Mouse (Mus musculus): ENCODE measurements around the gene Cdkl4. TPM values are rescaled to one million over a fixed set of nuclear protein-coding genes. Genes with fewer than 3 reads are reported as not detected.
A peak's percentile ranks its signal among the peaks of the same experiment; 100 is the strongest.
"Not testable (repeated sequence)": the region's sequence is repeated elsewhere in the genome, so short reads cannot be mapped to it uniquely, and the experiment has no call there.

Cdkl4 gene
- total RNA-seq, 2 experiments from 2014 or later: 0.13 TPM; not detected in 1

DNA sequence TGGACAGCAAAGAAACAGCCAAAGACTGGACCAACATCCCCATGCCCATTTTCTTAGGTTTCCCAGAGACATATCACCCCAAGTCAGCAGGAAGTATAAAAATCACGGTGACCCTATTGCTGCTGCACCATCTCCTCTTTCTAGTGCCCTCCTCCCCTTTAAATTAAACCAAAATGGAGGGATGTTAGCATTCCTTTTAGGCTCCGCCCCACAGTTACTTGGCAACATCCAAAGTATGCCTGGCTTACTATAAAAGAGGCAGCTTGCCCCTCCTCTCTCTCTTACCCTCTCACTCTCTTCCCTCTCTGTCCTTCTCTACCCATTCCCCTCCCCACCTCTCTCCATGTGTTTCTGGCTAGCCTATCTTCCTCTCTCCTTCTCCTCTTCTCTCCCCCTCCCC lies 9.2 kb downstream of the Cdkl4 start:
- DNase-seq (ENCODE audit: low spot score): no peak
- intact Hi-C loops (cut with DNase I): no loop called here

DNA sequence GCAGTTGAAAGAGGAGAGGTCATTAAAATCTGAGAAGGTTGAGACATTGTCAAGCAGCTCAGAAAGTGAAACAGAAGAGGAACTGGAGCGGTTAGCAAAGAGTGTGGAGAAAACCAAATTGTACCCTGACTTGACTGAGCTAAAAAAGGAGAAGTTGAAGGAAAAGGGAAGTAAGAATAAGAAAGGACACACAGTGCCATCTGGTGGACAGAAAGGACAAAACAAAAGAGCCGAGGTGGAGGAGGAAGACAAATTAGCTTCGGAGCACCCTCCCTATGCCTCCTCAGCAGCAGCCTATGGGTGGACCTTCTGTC lies 13.0 kb downstream of the Cdkl4 start:
- DNase-seq (ENCODE audit: low spot score): no peak
- intact Hi-C loops (cut with DNase I): no loop called here

DNA sequence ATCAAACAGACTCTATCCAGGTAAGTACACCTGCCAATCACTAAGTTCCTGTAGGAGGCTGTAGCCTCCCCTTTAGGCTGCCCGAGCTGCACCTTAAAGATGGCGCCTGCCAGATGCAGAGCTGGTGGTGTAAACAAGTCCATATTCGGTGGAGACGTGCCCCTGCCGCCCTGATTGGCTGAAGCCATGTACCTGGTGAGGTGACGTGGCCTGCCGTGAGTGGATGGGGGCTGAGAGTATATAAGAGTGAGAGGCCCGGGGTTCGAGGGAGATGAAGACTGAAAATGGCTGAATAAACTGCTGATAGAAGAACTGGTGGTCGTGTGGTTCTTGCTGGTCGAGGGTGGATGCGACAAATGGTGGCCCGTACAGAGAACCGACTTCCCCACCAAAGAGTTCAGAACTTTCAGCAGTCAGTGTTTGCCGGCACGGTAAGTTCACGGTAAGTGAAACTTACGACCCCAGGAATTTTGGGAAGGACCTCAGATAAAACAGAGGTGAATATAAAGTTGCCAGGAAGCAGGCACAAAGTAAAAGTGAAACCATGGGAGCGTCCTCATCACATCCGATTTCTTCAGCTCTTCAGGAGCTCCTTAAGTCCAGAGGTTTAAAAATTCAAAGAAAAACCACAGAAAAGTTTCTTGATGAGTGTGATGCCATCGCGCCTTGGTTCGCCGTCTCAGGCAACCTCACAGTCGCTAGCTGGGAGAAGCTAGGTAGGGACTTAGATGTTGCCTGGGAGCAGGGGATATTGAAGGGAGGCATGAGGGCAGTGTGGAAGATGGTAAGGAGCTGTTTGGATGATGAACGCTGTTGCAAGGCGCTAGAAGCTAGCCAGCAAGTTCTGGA lies 13.6 kb downstream of the Cdkl4 start:
- intact Hi-C loops (cut with DNase I): not testable (repeated sequence)
- peak; percentile 13 for DNase-seq (ENCODE audit: low spot score)

DNA sequence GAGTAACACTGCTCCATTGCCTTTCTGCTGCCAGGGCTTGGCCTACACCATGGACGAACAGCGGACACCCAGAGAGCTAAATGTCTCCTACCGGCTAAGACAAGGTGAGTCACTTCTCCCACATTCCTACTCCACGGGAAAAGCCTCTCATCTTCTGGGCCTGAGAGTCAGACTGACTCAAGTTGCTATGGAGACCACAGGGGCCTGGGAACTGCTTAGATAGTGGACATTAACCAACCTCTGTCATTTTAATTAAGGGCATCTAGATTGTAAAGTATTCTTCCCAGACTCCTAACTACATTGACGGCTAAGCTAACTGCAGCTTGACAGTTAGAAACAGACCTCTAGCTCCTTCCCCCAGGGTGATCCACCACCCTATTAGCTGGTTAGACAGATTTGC lies 14.8 kb downstream of the Cdkl4 start:
- DNase-seq (ENCODE audit: low spot score): no peak
- intact Hi-C loops (cut with DNase I): no loop called here

DNA sequence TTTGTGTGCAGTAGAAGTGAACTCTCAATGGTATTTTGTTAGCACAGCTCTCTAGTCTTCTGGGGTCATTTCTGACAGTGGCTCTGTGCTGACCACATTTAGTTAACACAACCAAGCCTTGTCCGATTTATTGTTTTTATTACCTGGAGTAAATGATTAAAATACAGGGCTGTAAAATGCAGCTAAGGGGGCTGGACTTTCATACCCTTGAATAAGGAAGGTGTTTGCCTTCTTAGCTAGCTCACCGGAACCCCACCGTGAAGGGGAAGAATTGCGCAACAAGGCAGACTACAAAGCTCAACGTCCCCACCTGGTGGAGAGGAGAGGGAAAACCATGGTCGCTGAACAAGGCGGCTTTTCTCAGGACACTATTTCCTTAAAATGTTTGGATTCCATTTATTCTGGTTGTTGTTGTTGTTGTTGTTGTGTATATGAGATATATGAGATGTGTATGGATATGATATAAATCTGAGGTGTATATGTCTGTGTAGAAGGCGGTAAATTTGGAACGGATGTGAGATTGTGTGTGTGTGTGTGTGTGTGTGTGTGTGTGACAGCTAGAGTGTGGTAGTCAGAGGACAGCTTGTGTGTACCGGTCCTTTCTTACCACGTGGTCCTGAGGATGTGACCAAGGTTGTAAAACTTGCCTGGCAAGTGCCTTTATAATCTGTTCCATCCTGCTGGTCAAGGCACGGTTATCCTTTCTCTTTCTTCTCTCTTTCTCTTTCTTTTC lies 16.8 kb downstream of the Cdkl4 start:
- peak; percentile 20 for DNase-seq (ENCODE audit: low spot score)
- intact Hi-C loops (cut with DNase I): loop anchor here (2.0 kb wide), 2 partner anchors 106 to 268 kb away; no protein-coding TSS in a partner anchor

DNA sequence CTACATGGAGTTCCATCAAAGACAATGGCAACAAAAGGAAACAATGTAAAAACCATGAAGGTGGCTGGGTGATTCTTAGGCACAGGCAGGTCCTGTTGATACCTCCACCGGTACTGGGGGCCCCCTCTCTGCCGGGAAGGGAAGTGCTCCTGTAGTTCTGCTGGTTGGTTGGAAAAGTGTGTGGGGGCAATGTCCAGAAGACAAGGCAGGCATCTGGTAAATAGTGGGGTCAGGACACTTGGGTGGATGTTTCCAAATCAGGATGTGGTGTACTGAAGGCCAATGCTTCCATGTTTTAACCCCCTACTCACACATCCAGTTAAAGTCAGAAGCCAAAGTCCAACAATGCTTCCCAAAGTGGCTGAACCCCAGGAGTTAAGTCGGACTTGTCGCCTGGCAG lies 17.9 kb downstream of the Cdkl4 start:
- intact Hi-C loops (cut with DNase I): loop anchor here (2.0 to 5.0 kb wide), 3 partner anchors 105 to 267 kb away; no protein-coding TSS in a partner anchor
- no peak for DNase-seq (ENCODE audit: low spot score)

DNA sequence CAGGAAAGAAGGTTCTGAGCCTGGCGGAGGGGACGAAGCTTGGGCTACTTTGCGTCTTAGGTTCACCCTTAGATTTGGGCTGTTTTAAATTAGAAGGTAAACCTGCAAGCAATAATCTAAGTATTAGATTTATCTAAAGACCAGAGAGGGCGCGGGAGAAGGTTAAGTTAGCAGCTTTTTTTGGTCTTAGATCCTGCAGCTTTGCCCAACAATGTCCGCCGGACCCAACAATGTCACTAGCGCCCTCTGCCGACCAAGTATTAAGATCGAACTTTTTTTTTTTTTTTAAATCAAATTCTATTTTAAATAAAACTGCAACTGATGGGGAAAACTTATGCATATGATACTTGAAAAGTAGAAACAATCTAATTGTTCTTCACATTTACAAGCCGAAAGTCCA lies 18.6 kb downstream of the Cdkl4 start:
- no peak for DNase-seq (ENCODE audit: low spot score)
- intact Hi-C loops (cut with DNase I): loop anchor here (5.0 kb wide), 1 partner anchor 147 kb away; no protein-coding TSS in a partner anchor

DNA sequence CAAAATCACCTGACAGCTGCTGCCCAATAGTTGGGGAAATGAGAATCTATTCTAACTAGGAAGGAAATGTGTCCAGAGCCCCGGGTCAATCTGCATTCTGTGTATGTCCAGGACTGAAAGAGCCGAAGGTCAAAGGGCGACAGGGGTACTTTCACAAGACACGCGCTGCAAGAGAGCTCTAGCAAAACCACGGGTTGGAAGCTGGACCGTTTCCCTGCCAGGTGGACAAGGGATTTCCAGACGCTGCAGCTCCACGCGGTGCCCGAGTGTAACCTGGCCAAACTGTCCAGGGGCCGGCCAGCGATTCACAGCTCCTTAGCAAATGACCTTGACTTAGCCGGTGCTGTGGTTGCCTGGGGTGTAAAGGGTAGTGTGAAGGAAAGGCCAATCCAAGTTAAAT lies 19.0 kb downstream of the Cdkl4 start:
- no peak for DNase-seq (ENCODE audit: low spot score)
- intact Hi-C loops (cut with DNase I): loop anchor here (5.0 kb wide), 1 partner anchor 146 kb away; no protein-coding TSS in a partner anchor

DNA sequence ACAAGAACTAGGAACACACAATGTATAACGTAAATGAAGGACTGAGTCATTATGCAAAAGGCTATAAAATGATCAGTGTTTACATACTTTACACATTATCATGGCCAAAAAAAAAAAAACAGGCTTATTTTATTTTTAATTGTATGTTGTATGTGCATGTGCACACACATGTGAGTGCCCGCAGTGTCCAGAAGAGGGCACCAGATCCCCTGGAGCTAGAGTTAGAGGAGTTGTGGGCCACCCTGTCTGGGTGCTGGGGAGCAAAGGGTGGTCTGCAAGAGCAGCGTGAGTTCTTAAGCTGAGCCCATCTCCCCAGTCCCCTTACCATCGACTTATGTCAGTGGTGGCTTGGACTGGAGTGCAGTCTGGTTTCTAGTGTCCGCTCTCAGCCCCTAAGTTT lies 20.2 kb downstream of the Cdkl4 start:
- intact Hi-C loops (cut with DNase I): loop anchor here (5.0 kb wide), 1 partner anchor 145 kb away; no protein-coding TSS in a partner anchor
- no peak for DNase-seq (ENCODE audit: low spot score)

DNA sequence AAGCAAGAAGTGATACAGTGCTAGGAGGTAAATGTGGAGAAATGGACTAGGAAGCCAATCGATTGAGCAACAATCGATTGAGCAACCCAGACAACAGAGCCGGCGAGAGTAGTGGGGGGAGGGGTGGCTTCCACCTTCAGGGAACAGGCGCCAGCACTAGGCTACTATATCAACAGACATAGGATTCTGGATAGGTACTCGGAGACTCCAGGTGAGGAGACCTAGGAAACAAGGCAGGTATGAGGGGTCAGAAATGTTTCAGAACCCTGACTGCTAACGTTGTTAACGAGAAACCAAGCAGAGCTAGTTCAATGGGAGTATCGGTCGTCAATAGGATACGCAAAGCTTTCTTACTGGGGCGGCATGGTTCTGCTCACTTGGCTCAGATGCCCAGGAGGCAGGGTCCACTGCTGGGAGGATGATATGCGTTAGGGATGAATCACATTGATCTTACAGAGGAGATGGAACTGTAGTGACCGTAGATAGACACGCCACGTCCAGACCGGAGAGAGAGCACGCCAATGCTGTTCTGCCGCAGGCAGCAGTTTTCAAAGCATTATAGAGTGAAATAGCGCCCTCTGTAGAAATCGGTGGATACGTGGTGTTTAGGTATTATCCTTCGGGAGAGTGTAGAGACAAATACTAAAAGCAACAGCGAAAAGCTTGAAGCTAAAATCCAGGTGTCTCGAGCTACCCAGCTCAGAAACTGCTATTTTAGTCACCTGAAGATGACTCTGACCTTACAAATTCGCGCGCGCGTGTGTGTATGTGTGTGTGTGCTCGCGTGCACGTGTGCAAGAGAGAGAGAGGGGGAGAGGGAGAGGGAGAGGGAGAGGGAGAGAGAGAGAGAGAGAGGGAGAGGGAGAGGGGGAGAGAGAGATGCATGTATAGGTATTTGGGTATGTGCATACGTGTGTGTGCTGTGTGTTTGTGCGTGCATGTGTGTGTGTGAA lies 24.0 kb downstream of the Cdkl4 start:
- peak; percentile 37 for DNase-seq (ENCODE audit: low spot score)
- intact Hi-C loops (cut with DNase I): loop anchor here (2.0 kb wide), 1 partner anchor 69 kb away; no protein-coding TSS in a partner anchor

DNA sequence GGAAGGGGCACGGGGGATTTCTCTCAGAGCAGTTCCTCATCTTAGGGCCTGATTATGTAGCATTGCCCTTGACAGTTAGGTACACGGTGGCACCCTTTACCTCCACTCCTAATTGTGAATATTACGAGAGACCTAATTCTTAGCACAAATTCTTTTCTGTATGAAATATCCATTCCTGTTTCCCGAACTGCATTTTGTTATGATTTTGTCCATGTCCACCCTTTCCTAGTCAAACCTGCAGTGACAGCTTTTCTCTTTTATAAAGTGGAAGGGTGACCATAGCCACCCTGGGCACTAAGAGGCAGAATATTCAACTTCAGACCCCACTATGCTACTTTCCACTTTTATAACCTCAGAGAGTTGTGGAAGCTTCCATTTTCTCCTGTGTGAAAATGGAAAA lies 25.0 kb downstream of the Cdkl4 start:
- DNase-seq (ENCODE audit: low spot score): no peak
- intact Hi-C loops (cut with DNase I): loop anchor here (2.0 kb wide), 1 partner anchor 68 kb away; no protein-coding TSS in a partner anchor

DNA sequence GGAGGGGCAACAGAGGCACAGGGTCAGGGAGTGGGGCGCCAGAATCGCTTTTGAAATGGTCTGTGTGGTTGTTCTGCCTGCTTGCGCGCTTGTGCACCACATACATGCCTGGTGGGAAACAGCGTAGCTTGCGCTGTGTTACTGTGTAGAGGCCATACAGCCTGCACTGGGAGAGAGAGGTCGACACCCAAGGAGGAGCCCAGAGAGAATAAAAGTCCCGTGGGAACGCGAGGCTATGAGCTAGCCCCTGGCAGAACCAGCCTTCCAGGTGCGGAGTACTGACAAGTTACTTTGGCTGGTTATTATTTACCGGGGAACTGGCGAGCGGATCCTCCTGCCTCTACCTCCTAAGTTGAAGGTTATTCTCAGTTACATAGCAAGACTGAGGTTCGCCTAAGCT lies 26.6 kb downstream of the Cdkl4 start:
- intact Hi-C loops (cut with DNase I): no loop called here

DNA sequence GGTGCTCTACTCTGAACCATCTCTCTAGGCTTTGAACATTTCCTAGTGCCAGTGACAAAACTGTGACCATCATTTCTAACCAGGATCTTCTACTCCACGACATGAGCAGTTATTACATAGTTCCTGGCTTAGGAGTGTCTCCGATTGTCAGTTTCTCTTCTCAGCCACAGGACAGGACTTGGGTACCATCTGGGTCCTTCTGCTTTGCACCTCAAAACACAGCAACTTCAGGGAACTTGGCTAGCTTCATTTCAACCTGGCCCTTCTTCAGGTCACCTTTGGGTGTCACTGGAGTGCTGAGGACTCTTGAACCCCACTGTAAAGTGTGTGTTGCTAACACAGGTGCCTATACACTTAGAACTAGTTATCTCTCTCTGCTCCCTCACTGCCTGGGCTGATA lies 30.8 kb downstream of the Cdkl4 start:
- intact Hi-C loops (cut with DNase I): no loop called here
- DNase-seq (ENCODE audit: low spot score): no peak

More for the DNA sequence above, 26.6 kb downstream of the Cdkl4 start:
- DNase-seq (ENCODE audit: low spot score): no peak

DNA sequence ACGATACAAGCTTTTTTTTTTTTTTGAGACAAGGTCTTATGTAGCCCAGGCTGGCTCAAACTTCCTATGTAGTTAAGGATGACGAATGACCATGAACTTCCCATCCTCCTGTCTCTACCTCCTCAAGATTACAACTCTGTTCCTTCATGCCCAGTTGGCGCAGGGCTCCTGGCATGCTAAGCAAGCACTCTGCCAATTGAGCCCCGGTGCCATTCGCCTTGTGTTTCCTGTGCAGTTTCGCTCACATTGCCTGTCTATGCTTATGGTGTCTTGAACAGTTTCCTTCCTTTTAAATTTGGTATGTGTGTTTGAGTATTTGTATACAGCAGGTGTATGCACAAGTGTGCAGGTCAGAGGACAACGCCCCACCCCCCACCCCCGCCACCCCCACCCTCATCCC lies 31.4 kb downstream of the Cdkl4 start:
- no peak for DNase-seq (ENCODE audit: low spot score)
- intact Hi-C loops (cut with DNase I): no loop called here

DNA sequence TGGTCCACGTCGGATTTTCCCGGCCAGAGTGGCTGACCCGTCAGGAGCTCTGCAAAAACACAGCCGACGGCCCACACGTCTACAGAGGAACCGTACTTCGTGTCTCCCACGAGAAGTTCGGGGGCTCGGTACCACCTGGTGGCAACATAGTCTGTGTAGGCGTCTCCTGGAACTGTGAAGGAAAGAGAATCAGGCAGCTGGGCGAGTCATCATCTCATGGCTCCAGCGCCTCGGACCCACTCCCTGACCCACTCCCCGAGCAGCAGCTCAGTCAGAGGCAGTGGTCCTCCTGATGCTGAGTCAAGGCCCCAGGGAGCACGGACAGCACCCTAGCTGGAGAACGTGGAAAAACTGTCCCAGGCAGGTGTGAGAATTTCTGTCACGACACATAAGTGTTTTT lies 34.0 kb downstream of the Cdkl4 start:
- intact Hi-C loops (cut with DNase I): no loop called here
- no peak for DNase-seq (ENCODE audit: low spot score)

DNA sequence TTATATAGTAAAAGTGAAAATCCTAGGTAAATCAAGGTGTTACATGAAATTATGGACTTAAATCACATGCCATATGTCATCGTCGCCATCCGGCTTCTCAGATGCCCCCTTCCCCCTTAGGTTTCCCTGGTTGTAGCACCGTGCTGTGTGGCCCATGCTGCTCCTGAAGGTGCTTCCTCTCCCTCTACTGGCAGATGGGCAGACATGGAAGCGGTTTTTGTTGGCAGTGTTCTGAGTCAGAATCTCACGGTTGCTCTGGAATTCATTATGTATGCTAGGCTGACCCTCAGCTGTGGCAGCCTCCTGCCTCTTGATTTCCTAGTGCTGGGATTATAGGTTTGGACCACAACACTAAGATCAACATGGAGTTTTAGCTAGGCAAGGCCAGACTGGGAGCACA lies 40.5 kb downstream of the Cdkl4 start:
- intact Hi-C loops (cut with DNase I): no loop called here

DNA sequence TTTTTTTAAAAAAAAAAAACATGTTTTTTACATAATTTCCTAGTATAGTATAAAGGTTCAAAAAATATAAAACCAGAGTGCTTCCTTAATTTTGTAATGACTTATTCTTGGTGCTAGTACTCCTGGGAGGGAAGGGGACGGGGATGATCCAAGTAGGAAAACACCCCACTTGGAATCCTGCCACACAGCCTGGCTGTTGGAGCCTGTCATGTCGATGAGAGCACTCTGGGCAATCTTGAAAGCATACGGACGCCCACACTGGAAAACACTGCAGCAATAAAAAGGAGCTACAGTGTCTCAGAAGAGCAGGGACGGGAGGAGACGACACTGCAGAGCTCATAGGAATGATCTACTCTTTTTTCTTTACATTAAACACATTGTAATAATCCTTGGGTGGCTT lies 42.0 kb downstream of the Cdkl4 start:
- intact Hi-C loops (cut with DNase I): no loop called here
- DNase-seq (ENCODE audit: low spot score): no peak

More for the DNA sequence above, 40.5 kb downstream of the Cdkl4 start:
- no peak for DNase-seq (ENCODE audit: low spot score)

DNA sequence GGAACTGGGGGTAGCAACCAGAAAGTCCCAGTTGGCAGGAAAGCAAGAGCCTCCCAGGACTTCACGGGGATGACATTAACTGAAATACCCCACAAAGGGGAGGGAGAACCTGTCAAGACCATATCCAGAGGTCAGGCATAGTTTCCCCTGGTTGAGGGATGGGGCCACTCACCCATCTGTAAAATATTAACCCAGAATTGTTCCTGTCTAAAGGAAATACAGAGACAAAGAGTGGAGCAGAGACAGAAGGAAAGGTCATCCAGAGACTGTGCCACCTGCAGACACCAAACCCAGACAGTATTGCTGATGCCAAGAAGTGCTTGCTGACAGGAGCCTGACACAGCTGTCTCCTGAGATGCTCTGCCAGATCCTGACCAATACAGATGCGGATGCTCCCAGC lies 46.3 kb downstream of the Cdkl4 start:
- DNase-seq (ENCODE audit: low spot score); intact Hi-C loops (cut with DNase I): not testable (repeated sequence)

DNA sequence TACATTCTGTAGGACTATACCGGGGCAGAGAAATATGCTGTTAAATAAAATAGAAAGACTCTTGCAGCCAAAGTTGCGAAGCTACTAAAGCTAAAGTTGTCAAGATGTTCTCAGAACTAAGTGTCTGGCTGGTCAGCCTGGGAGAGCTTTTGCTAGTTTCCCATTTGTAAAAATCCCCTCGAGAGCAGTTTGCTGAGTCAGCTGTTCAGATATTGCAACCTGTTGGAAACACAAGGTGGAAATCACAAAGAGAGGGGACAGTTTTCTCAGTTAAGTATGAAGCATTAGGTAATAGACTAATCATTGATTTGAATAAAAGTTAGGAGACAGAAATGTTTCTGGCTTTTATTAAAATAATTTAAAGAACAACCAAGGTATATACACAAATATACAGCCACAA lies 54.4 kb downstream of the Cdkl4 start:
- DNase-seq (ENCODE audit: low spot score): no peak
- intact Hi-C loops (cut with DNase I): no loop called here

DNA sequence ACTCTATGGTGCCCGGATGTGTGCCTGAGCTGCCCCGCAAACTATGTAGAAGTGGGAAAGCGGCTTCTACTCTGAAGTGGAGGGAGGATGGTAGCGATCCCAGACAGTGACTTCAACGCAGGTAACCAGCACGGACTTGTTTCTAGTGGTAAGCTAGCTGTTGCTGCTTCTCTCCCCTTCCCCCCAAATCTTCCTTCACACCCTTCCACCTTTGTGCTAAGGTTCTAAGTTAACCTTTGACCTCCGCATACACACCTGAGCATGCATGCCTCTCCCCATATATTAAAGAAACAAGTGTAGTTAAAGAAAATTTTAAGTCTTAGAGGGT lies 55.4 kb downstream of the Cdkl4 start:
- no peak for DNase-seq (ENCODE audit: low spot score)
- intact Hi-C loops (cut with DNase I): no loop called here
